Mouse (Mus musculus): ENCODE measurements around the gene 2610042L04Rik. TPM values are rescaled to one million over a fixed set of nuclear protein-coding genes. Genes with fewer than 3 reads are reported as not detected.
"Not testable (repeated sequence)": the region's sequence is repeated elsewhere in the genome, so short reads cannot be mapped to it uniquely, and the experiment has no call there.

The 2610042L04Rik gene
- not detected in 2 replicates for polyA plus RNA-seq (2015; fragmentation: Nextera tagmentation; extraction: Ambion mirVana)

- H3K4me2 ChIP-seq; H3K4me1 ChIP-seq (replicated peaks); H3K36me3 ChIP-seq; H3K4me3 ChIP-seq (replicated peaks); DNase-seq; H3K27ac ChIP-seq; H3K27me3 ChIP-seq; ATAC-seq (ENCODE audit: low read depth); H3K9ac ChIP-seq; H3K9me3 ChIP-seq (replicated peaks): not testable (repeated sequence)
- WGBS (ENCODE audit: insufficient replicate concordance) = 0% methylated on average over 24 of the region's 48 CpGs
Measured at GRCm38 (mm10) chr14:4334476-4335080, at the start of gene 2610042L04Rik. TSS of gene 2610042L04Rik (plus strand) at chr14:4334763.

GRCm38 (mm10) chr14:4316983-4317382 lies 17.6 kb upstream of the 2610042L04Rik start, which contains the start of gene Gm3149:
TSS of gene Gm3149 (plus strand) at chr14:4317283.
- WGBS (ENCODE audit: insufficient replicate concordance) = no CpG with 5 or more reads among the region's 1 CpGs
- H3K9ac ChIP-seq; H3K9me3 ChIP-seq (replicated peaks); ATAC-seq (ENCODE audit: low read depth); H3K4me3 ChIP-seq (replicated peaks); DNase-seq; H3K36me3 ChIP-seq; H3K27ac ChIP-seq; H3K27me3 ChIP-seq; H3K4me1 ChIP-seq (replicated peaks); H3K4me2 ChIP-seq: not testable (repeated sequence)

GRCm38 (mm10) chr14:4335506-4335905 lies 943 bp downstream of the 2610042L04Rik start:
- not testable (repeated sequence) for H3K36me3 ChIP-seq; DNase-seq; H3K4me3 ChIP-seq (replicated peaks); H3K4me1 ChIP-seq (replicated peaks); ATAC-seq (ENCODE audit: low read depth); H3K9ac ChIP-seq; H3K27ac ChIP-seq; H3K4me2 ChIP-seq; H3K27me3 ChIP-seq; H3K9me3 ChIP-seq (replicated peaks)
- WGBS (ENCODE audit: insufficient replicate concordance) = 7% methylated on average over 7 of the region's 8 CpGs

GRCm38 (mm10) chr14:4368991-4369390 lies 34.4 kb downstream of the 2610042L04Rik start:
- H3K27me3 ChIP-seq; H3K27ac ChIP-seq; H3K9ac ChIP-seq; H3K9me3 ChIP-seq (replicated peaks); DNase-seq; H3K4me1 ChIP-seq (replicated peaks); H3K4me2 ChIP-seq; ATAC-seq (ENCODE audit: low read depth); H3K4me3 ChIP-seq (replicated peaks); H3K36me3 ChIP-seq: not testable (repeated sequence)
- WGBS (ENCODE audit: insufficient replicate concordance) = 78% methylated on average over 3 of the region's 3 CpGs

GRCm38 (mm10) chr14:4369691-4370090 lies 35.1 kb downstream of the 2610042L04Rik start:
- WGBS (ENCODE audit: insufficient replicate concordance) = 53% methylated on average over 3 of the region's 3 CpGs

GRCm38 (mm10) chr14:4377871-4378270 lies 43.3 kb downstream of the 2610042L04Rik start:
- not testable (repeated sequence) for H3K36me3 ChIP-seq; H3K9me3 ChIP-seq (replicated peaks); H3K4me3 ChIP-seq (replicated peaks); H3K9ac ChIP-seq; H3K4me1 ChIP-seq (replicated peaks); ATAC-seq (ENCODE audit: low read depth); H3K27ac ChIP-seq; H3K4me2 ChIP-seq; DNase-seq; H3K27me3 ChIP-seq

More at GRCm38 (mm10) chr14:4369691-4370090, 35.1 kb downstream of the 2610042L04Rik start:
- not testable (repeated sequence) for DNase-seq; H3K4me3 ChIP-seq (replicated peaks); H3K4me2 ChIP-seq; H3K9ac ChIP-seq; H3K27me3 ChIP-seq; H3K36me3 ChIP-seq; H3K27ac ChIP-seq; ATAC-seq (ENCODE audit: low read depth); H3K4me1 ChIP-seq (replicated peaks); H3K9me3 ChIP-seq (replicated peaks)

GRCm38 (mm10) chr14:4385606-4386005 lies 51.0 kb downstream of the 2610042L04Rik start:
- H3K4me1 ChIP-seq (replicated peaks); ATAC-seq (ENCODE audit: low read depth); H3K4me2 ChIP-seq; H3K9ac ChIP-seq; H3K27ac ChIP-seq; H3K27me3 ChIP-seq; H3K9me3 ChIP-seq (replicated peaks); H3K36me3 ChIP-seq; H3K4me3 ChIP-seq (replicated peaks); DNase-seq: not testable (repeated sequence)

- H3K9me3 ChIP-seq (replicated peaks); H3K27ac ChIP-seq: not testable (repeated sequence)
Measured at GRCm38 (mm10) chr14:4392841-4393530, 58.4 kb downstream of the 2610042L04Rik start.

GRCm38 (mm10) chr14:4397226-4397625 lies 62.7 kb downstream of the 2610042L04Rik start, which contains the start of gene Gm3159:
TSS of gene Gm3159 (plus strand) at chr14:4397526.
- not testable (repeated sequence) for H3K27me3 ChIP-seq; H3K4me3 ChIP-seq (replicated peaks); H3K4me1 ChIP-seq (replicated peaks); H3K9ac ChIP-seq; H3K9me3 ChIP-seq (replicated peaks); H3K4me2 ChIP-seq; ATAC-seq (ENCODE audit: low read depth); DNase-seq; H3K27ac ChIP-seq; H3K36me3 ChIP-seq
- WGBS (ENCODE audit: insufficient replicate concordance) = 43% methylated on average over 2 of the region's 3 CpGs

More at GRCm38 (mm10) chr14:4392841-4393530, 58.4 kb downstream of the 2610042L04Rik start:
- not testable (repeated sequence) for H3K4me2 ChIP-seq; H3K9ac ChIP-seq; H3K4me1 ChIP-seq (replicated peaks); H3K27me3 ChIP-seq; H3K36me3 ChIP-seq; DNase-seq; H3K4me3 ChIP-seq (replicated peaks); ATAC-seq (ENCODE audit: low read depth)
- 67% methylated on average over 2 of the region's 6 CpGs for WGBS (ENCODE audit: insufficient replicate concordance)

GRCm38 (mm10) chr14:4398624-4399023 lies 64.1 kb downstream of the 2610042L04Rik start:
- H3K4me2 ChIP-seq; H3K9me3 ChIP-seq (replicated peaks); H3K9ac ChIP-seq; H3K27ac ChIP-seq; H3K4me1 ChIP-seq (replicated peaks); ATAC-seq (ENCODE audit: low read depth); DNase-seq; H3K36me3 ChIP-seq; H3K27me3 ChIP-seq; H3K4me3 ChIP-seq (replicated peaks): not testable (repeated sequence)

- H3K27me3 ChIP-seq; H3K9me3 ChIP-seq (replicated peaks); ATAC-seq (ENCODE audit: low read depth); H3K9ac ChIP-seq; DNase-seq; H3K4me1 ChIP-seq (replicated peaks); H3K4me2 ChIP-seq; H3K36me3 ChIP-seq; H3K4me3 ChIP-seq (replicated peaks); H3K27ac ChIP-seq: not testable (repeated sequence)
- WGBS (ENCODE audit: insufficient replicate concordance) = 62% methylated on average over 5 of the region's 5 CpGs
Measured at GRCm38 (mm10) chr14:4400115-4400789, 65.7 kb downstream of the 2610042L04Rik start.
